Mouse (Mus musculus) layer of hippocampus, adult 8-10 months (tissue): ENCODE data around the gene Dbf4. TPM values are rescaled to one million over a fixed set of nuclear protein-coding genes. Genes with fewer than 3 reads are reported as not detected.
A peak's percentile ranks its signal among the peaks of the same experiment; 100 is the strongest.

Experiments used
- DNase-seq, 2 experiments: peaks; one replicate each; pipeline ENCODE4 v3.0.0; 2022; ENCODE audit warnings: low spot score in 2 of 2
- total RNA-seq, 4 experiments: library from RNA; stranded (reverse); gene quantifications; 2 replicates each; pipeline ENCODE4 v1.2.4; 2022

The Dbf4 gene
- total RNA-seq, 4 experiments from 2014 or later, result 1.7 to 2.9 (median 2.0) TPM

DNA sequence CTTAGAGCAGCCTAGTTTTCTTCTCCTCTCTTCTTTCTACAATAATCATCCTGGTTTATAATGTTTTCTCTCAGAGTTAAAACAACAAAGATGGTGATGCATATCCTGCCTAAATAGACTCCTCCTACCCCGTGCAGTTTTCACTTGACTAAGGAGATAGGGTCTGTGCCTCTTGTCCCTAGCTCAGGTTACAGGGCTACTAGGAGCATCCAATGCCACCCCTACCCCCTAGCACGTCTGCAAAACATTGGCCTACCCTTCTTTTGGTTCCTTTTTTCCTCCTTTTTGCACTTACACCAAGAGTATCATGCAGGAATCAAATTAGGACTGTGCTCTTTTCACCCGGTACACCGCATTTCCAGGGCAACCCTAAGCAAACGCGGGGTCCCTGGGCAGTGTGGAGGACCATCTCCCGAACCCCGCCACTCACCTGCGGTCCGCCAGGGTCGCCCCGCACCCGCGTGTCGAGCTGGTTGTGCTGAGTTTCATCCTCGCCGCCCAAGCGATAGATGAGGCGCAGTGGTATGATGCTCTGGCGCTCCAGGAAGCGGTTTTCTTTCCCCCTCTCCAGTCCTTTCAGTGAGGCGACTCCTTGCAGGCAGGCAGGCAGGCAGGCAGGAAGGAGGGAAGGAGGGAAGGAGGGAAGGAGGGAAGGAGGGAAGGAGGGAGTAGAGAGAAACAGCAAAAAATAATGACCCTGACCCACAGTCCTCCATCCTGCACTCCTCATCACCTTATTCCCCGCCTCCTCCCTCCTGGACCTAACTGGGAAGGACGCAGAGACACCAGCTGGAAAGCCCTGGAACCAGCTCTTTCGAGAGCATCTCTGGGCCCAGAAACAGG, 55.5 kb downstream of the Dbf4 start:
- DNase-seq, result peak in 1 of 2 experiments; percentile 36

DNA sequence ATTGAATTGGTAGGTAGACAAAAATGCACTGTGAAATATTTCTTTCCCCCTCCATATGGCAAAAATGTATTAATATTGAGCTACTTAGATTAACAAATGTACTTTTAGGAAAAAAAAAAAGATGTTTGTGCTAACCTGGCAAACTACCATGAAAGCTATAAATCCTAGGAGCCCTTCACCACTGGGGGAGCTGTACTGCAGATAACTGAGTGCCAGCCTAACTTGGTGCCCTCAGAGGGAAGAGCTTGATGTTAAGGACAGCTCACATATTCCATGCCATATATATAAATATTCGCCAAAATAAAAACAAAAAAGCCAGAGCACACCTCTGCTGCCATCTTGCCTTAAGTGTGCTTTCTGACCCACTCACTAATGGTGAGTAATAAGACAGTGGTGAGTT, 60.2 kb downstream of the Dbf4 start:
- no peak for DNase-seq

DNA sequence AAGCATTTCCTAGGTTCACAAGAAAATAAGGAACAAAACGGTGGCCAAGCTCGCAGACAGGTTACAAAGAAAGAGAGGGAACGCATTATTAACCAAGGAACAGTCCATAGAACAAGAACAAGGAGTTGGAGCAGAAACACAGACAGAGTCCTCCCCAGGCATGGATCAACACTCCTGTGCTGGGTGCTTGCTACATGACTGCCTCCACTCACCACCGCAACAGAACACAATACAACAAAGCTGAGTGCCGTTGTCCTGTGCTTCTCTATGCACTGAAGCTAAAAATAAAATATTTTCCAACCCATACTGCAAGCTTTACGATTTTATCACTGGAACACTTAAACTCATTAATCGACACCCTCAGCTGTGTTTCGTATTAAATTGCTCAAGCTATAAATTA, 64.8 kb downstream of the Dbf4 start:
- no peak for DNase-seq

DNA sequence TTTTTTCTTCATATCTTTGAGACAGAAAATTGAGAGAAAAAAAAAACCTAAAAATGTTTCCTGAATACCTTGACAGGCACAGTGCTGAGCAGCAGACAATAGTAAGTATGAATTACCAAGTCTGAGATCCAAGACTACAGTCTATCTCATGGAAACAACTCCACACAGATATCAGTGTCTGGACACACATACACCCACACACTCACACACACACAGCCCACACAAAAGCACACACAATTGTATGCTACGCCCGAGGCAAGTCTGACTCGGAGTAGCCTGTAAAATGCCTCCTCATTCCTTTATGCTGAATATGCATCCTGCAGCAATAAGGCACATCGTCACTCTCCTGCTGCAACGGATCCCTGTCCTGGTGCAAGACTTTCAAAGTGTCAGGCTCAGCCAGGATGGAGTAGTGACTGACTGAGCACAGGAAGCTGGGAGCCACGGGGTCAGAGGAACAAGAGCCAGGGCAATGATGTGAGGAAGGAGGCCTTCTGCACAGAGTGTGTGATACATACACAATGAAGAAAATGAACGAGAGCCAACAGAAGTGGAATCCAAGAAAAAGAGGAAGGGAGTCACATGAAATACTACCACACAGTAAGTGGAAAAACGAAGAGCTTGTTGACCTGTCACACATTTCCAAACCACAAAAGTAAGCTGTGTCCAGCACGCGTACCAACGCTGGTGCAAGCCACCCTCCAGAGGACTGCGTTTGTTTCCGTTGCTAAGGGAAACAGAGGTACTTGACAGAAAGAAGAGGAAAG, 65.4 kb downstream of the Dbf4 start:
- no peak for DNase-seq

DNA sequence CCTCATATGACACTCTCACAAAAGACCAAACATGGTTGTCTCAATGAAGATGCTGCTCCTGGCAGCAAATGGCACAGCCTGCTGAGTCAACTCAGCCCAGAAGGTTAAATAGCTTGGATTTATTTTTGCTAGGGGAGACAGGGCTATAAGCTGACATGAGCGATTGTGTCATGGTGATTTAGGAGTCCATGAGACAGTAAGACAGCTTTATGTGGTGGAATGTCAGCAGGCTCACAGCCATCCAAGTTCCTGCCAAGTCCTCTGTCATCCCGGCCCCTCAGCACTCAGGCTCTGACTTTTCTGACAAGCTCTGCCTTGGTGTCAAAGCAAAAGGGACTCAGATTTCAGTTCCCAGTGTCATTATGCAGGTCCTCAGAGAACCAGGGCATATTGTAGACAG, 66.2 kb downstream of the Dbf4 start:
- no peak for DNase-seq

DNA sequence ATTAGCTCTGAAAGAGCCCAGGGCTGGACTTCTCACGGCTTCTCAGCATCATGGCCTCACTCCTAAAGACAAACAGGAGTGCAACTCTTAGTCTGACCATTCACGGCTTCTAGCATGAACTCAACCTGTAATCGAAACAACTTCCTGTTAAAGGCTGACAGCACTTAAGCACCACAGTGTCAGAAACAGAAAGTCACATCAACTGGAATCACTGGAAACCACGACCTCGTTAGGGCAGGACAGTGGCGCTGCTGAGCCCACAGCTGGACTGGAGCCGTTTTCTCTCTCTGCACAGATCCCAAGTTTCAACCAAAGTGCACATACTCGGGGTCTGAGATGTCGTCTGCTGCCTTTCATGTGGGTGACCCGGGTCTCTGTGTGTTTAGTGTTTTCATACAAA, 73.0 kb downstream of the Dbf4 start:
- DNase-seq, result no peak

Other genes starting within 250 kb of the Dbf4 start
- gene Adam22, start 54.6 kb downstream of the Dbf4 start, total RNA-seq, result 100 to 1,000 TPM; 156 to 171 (median 164) TPM
- 10 to 100 TPM; 10.3 to 13.5 (median 12.2) TPM for gene Slc25a40, start 134 bp upstream of the Dbf4 start, total RNA-seq
- gene Rundc3b, start 200.2 kb upstream of the Dbf4 start, total RNA-seq, result 10 to 100 TPM; 28.0 to 33.6 (median 33.2) TPM
- gene Abcb1a, start 237.4 kb upstream of the Dbf4 start, total RNA-seq, result 10 to 100 TPM; 16.2 to 17.8 (median 17.0) TPM